Mouse (Mus musculus): Measurements from ENCODE around the gene Sytl1.
A peak's percentile ranks its signal among the peaks of the same experiment; 100 is the strongest.

Gene Sytl1

GRCm38 (mm10) chr4:133298516-133299365 is 35.8 kb upstream of the Sytl1 start:
- TF ChIP-seq CTCF (conservative IDR thresholded peaks at IDR 0.05; ENCODE audit: low read length) (no peak), NANOG (IDR thresholded peaks at IDR 0.05; ENCODE audit: borderline replicate concordance, low read length) (no peak), POU5F1 (IDR thresholded peaks at IDR 0.05; ENCODE audit: borderline replicate concordance, low read length) (no peak)
- no peaks in the 10 kb centered on the region for H3K27me3 ChIP-seq (ENCODE audit: insufficient read depth, low read length)
- no peaks in the 10 kb centered on the region for H3K9me3 ChIP-seq (ENCODE audit: low read length)
- peaks cover 100% of the 10 kb centered on the region for H3K36me3 ChIP-seq (ENCODE audit: insufficient read depth, low read length)
- no peak overlapping the region for H3K4me3 ChIP-seq (replicated peaks; ENCODE audit: low read length)
- peaks cover 62% of the 10 kb centered on the region for H3K4me1 ChIP-seq (replicated peaks; ENCODE audit: low read depth, low read length)

DNA sequence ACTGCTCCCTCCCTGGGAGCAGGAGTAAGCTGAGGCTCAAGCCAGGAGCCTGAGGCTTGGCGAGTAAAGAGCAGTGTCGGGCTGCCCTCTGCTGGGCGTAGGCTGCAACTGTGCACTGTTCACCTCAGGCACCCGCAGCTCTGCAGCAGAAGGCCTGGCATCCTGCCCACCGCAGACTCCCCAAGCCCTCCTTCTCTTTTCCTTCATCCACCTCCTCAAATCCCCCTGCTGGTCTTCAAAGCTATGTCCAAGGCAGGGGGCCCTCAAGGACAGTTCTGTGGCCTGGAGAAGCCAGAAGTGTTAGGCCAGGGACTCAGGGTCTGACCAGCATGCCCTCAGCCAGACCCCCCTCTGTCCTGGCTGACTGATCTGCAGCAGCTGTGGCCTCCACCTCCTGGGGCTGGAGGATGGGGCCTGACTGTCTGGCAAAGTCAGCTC is 34.9 kb upstream of the Sytl1 start:
- Histone ChIP-seq H3K9me3 (ENCODE audit: low read length) (no peaks in the 10 kb centered on the region), H3K27me3 (ENCODE audit: insufficient read depth, low read length) (no peaks in the 10 kb centered on the region), H3K4me3 (replicated peaks; ENCODE audit: low read length) (no peak overlapping the region), H3K36me3 (ENCODE audit: insufficient read depth, low read length) (peaks cover 100% of the 10 kb centered on the region), H3K4me1 (replicated peaks; ENCODE audit: low read depth, low read length) (peaks cover 72% of the 10 kb centered on the region)
- TF ChIP-seq CTCF (conservative IDR thresholded peaks at IDR 0.05; ENCODE audit: low read length) (peak; percentile 63), POU5F1 (IDR thresholded peaks at IDR 0.05; ENCODE audit: borderline replicate concordance, low read length) (no peak), NANOG (IDR thresholded peaks at IDR 0.05; ENCODE audit: borderline replicate concordance, low read length) (no peak)

DNA sequence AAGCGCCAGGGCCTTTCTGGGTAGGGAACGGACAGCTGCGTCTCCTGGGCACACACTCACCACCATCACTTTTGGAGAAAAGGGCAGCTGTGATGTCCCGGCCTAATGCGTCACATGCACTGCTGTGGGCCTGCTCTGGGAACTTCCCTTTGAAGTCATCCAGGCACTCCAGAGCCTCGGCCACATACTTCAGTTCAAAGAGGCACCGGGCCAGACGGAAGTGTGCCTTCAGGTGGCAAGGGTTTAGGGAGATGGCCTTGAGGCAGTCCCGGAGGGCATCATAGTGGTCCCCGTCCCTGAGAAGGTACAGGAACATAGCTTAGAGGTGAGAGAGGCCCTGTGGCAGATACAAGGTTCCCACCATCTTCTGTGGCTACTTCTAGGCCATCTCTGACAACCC is 34.4 kb upstream of the Sytl1 start:
- H3K4me3 ChIP-seq (replicated peaks; ENCODE audit: low read length), result no peak overlapping the region
- H3K4me1 ChIP-seq (replicated peaks; ENCODE audit: low read depth, low read length), result peaks cover 76% of the 10 kb centered on the region
- H3K9me3 ChIP-seq (ENCODE audit: low read length), result no peaks in the 10 kb centered on the region
- no peaks in the 10 kb centered on the region for H3K27me3 ChIP-seq (ENCODE audit: insufficient read depth, low read length)
- TF ChIP-seq POU5F1 (IDR thresholded peaks at IDR 0.05; ENCODE audit: borderline replicate concordance, low read length), result no peak
- no peak for TF ChIP-seq CTCF (conservative IDR thresholded peaks at IDR 0.05; ENCODE audit: low read length)
- no peak for TF ChIP-seq NANOG (IDR thresholded peaks at IDR 0.05; ENCODE audit: borderline replicate concordance, low read length)
- H3K36me3 ChIP-seq (ENCODE audit: insufficient read depth, low read length), result peaks cover 99% of the 10 kb centered on the region

GRCm38 (mm10) chr4:133294084-133294483 is 31.2 kb upstream of the Sytl1 start:
- Histone ChIP-seq H3K4me1 (replicated peaks; ENCODE audit: low read depth, low read length) (peaks cover 47% of the 10 kb centered on the region), H3K9me3 (ENCODE audit: low read length) (no peaks in the 10 kb centered on the region), H3K36me3 (ENCODE audit: insufficient read depth, low read length) (peaks cover 77% of the 10 kb centered on the region), H3K4me3 (replicated peaks; ENCODE audit: low read length) (no peak overlapping the region; the same call in 1 of the 2 replicates), H3K27me3 (ENCODE audit: insufficient read depth, low read length) (no peaks in the 10 kb centered on the region)
- TF ChIP-seq NANOG (IDR thresholded peaks at IDR 0.05; ENCODE audit: borderline replicate concordance, low read length) (no peak), POU5F1 (IDR thresholded peaks at IDR 0.05; ENCODE audit: borderline replicate concordance, low read length) (no peak), CTCF (conservative IDR thresholded peaks at IDR 0.05; ENCODE audit: low read length) (no peak)

DNA sequence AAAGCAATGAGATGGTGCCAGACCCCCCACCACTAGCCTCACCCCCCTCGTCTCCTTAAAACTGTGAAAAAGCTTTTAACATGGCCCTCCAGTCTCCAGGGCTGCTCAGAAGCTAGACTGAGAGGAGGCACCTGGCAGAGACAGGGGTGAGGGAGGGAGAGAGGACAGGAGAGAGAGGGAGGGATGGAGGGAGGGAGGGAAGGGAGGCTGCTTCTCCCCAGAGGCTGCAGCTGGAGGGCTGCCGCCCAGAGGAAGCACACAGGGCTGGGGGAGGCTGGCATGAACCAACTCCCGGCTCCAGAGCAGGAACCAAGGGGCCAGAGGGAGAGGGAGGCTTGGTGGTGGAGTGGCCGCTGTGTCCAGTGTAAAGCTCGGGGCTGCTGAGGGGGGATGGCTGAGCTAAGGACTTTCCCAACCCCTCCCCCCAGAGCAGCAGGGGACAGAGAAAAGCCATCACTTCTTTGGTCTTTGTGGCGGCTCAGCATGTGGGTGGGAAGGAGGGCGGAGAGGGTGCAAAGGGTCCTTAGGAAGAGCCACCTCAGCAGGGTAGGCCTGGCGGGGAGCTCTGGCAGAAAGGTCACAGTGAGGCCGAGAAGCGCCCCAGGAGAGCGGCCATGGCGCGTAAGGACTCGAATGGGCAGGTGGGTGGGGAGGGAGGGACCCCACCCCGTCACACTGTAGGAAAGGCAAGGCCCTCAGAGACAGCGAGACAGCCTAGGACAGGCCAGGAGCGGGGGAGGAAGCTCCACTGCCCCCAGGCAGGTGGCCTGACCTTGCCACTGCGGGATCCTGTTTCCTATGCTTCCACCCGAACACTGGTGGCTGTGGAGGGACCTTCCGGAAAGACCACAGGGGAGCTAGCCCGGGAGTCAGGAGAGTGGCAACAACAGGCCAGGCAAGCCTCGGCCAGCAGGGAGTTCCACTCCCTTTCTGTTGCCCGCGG is 30.3 kb upstream of the Sytl1 start:
- H3K9me3 ChIP-seq (ENCODE audit: low read length), result no peaks in the 10 kb centered on the region
- TF ChIP-seq CTCF (conservative IDR thresholded peaks at IDR 0.05; ENCODE audit: low read length), result no peak
- no peak for TF ChIP-seq NANOG (IDR thresholded peaks at IDR 0.05; ENCODE audit: borderline replicate concordance, low read length)
- no peak for TF ChIP-seq POU5F1 (IDR thresholded peaks at IDR 0.05; ENCODE audit: borderline replicate concordance, low read length)
- no peaks in the 10 kb centered on the region for H3K27me3 ChIP-seq (ENCODE audit: insufficient read depth, low read length)
- peaks cover 38% of the 10 kb centered on the region for H3K4me1 ChIP-seq (replicated peaks; ENCODE audit: low read depth, low read length)
- H3K4me3 ChIP-seq (replicated peaks; ENCODE audit: low read length), result peak overlapping the region; percentile 51
- H3K36me3 ChIP-seq (ENCODE audit: insufficient read depth, low read length), result peaks cover 68% of the 10 kb centered on the region

- no peak for TF ChIP-seq NANOG (IDR thresholded peaks at IDR 0.05; ENCODE audit: borderline replicate concordance, low read length)
- TF ChIP-seq POU5F1 (IDR thresholded peaks at IDR 0.05; ENCODE audit: borderline replicate concordance, low read length), result no peak
- TF ChIP-seq CTCF (conservative IDR thresholded peaks at IDR 0.05; ENCODE audit: low read length), result no peak
- Histone ChIP-seq H3K4me1 (replicated peaks; ENCODE audit: low read depth, low read length) (peaks cover 40% of the 10 kb centered on the region), H3K9me3 (ENCODE audit: low read length) (no peaks in the 10 kb centered on the region)
Measured at GRCm38 (mm10) chr4:133292405-133292804, 29.5 kb upstream of the Sytl1 start.

GRCm38 (mm10) chr4:133291255-133291654 is 28.3 kb upstream of the Sytl1 start:
- no peak for TF ChIP-seq CTCF (conservative IDR thresholded peaks at IDR 0.05; ENCODE audit: low read length)
- TF ChIP-seq POU5F1 (IDR thresholded peaks at IDR 0.05; ENCODE audit: borderline replicate concordance, low read length), result no peak
- TF ChIP-seq NANOG (IDR thresholded peaks at IDR 0.05; ENCODE audit: borderline replicate concordance, low read length), result no peak
- Histone ChIP-seq H3K27me3 (ENCODE audit: insufficient read depth, low read length) (no peaks in the 10 kb centered on the region), H3K4me3 (replicated peaks; ENCODE audit: low read length) (no peak overlapping the region), H3K36me3 (ENCODE audit: insufficient read depth, low read length) (peaks cover 49% of the 10 kb centered on the region), H3K9me3 (ENCODE audit: low read length) (no peaks in the 10 kb centered on the region), H3K4me1 (replicated peaks; ENCODE audit: low read depth, low read length) (peaks cover 50% of the 10 kb centered on the region)

More at GRCm38 (mm10) chr4:133292405-133292804, 29.5 kb upstream of the Sytl1 start:
- H3K36me3 ChIP-seq (ENCODE audit: insufficient read depth, low read length), result peaks cover 60% of the 10 kb centered on the region
- H3K4me3 ChIP-seq (replicated peaks; ENCODE audit: low read length), result no peak overlapping the region
- no peaks in the 10 kb centered on the region for H3K27me3 ChIP-seq (ENCODE audit: insufficient read depth, low read length)
